Mouse (Mus musculus): ENCODE data around the gene Olfr688. TPM values are rescaled to one million over a fixed set of nuclear protein-coding genes. Genes with fewer than 3 reads are reported as not detected.

Gene Olfr688
- not detected for polyA plus RNA-seq (2014; fragmentation: Illumina TruSeq; extraction: RNeasy Lipid Tissue Mini Kit (QIAGEN cat#74804))

GRCm38 (mm10) chr7:105287795-105288194, at the start of gene Olfr688:
Olfr688 (plus strand) TSS chr7:105288095.

GRCm38 (mm10) chr7:105310865-105311264, 23.0 kb downstream of the Olfr688 start, which contains the start of gene Olfr689:
Olfr689 (plus strand) TSS chr7:105311165.

GRCm38 (mm10) chr7:105334004-105334403, 46.1 kb downstream of the Olfr688 start, which contains the start of gene Olfr690:
Olfr690 (minus strand) TSS chr7:105334104.

Other genes with a start within 250 kb of the Olfr688 start
- not detected for gene Olfr677, start 236.7 kb upstream of the Olfr688 start, polyA plus RNA-seq (2014; fragmentation: Illumina TruSeq; extraction: RNeasy Lipid Tissue Mini Kit (QIAGEN cat#74804))
- gene Olfr678, start 223.6 kb upstream of the Olfr688 start, polyA plus RNA-seq (2014; fragmentation: Illumina TruSeq; extraction: RNeasy Lipid Tissue Mini Kit (QIAGEN cat#74804)), result not detected
- gene Olfr679, start 206.9 kb upstream of the Olfr688 start, polyA plus RNA-seq (2014; fragmentation: Illumina TruSeq; extraction: RNeasy Lipid Tissue Mini Kit (QIAGEN cat#74804)), result not detected
- gene Olfr680-ps1, start 195.3 kb upstream of the Olfr688 start, polyA plus RNA-seq (2014; fragmentation: Illumina TruSeq; extraction: RNeasy Lipid Tissue Mini Kit (QIAGEN cat#74804)), result not detected
- not detected for gene Olfr681, start 171.3 kb upstream of the Olfr688 start, polyA plus RNA-seq (2014; fragmentation: Illumina TruSeq; extraction: RNeasy Lipid Tissue Mini Kit (QIAGEN cat#74804))
- gene Olfr683, start 141.1 kb upstream of the Olfr688 start, polyA plus RNA-seq (2014; fragmentation: Illumina TruSeq; extraction: RNeasy Lipid Tissue Mini Kit (QIAGEN cat#74804)), result not detected
- not detected for gene Olfr684, start 124.4 kb upstream of the Olfr688 start, polyA plus RNA-seq (2014; fragmentation: Illumina TruSeq; extraction: RNeasy Lipid Tissue Mini Kit (QIAGEN cat#74804))
- gene Olfr685, start 102.1 kb upstream of the Olfr688 start, polyA plus RNA-seq (2014; fragmentation: Illumina TruSeq; extraction: RNeasy Lipid Tissue Mini Kit (QIAGEN cat#74804)), result not detected
- gene Olfr686, start 80.6 kb upstream of the Olfr688 start, polyA plus RNA-seq (2014; fragmentation: Illumina TruSeq; extraction: RNeasy Lipid Tissue Mini Kit (QIAGEN cat#74804)), result not detected
- gene Olfr689, start 23.1 kb downstream of the Olfr688 start, polyA plus RNA-seq (2014; fragmentation: Illumina TruSeq; extraction: RNeasy Lipid Tissue Mini Kit (QIAGEN cat#74804)), result not detected
- not detected for gene Olfr690, start 46.0 kb downstream of the Olfr688 start, polyA plus RNA-seq (2014; fragmentation: Illumina TruSeq; extraction: RNeasy Lipid Tissue Mini Kit (QIAGEN cat#74804))
- not detected for gene Olfr691, start 54.2 kb downstream of the Olfr688 start, polyA plus RNA-seq (2014; fragmentation: Illumina TruSeq; extraction: RNeasy Lipid Tissue Mini Kit (QIAGEN cat#74804))
- gene Olfr692, start 80.1 kb downstream of the Olfr688 start, polyA plus RNA-seq (2014; fragmentation: Illumina TruSeq; extraction: RNeasy Lipid Tissue Mini Kit (QIAGEN cat#74804)), result not detected
- not detected for gene Gm5901, start 86.9 kb downstream of the Olfr688 start, polyA plus RNA-seq (2014; fragmentation: Illumina TruSeq; extraction: RNeasy Lipid Tissue Mini Kit (QIAGEN cat#74804))
- 20.0 TPM for gene Fam160a2, start 112.0 kb downstream of the Olfr688 start, polyA plus RNA-seq (2014; fragmentation: Illumina TruSeq; extraction: RNeasy Lipid Tissue Mini Kit (QIAGEN cat#74804))
- not detected for gene Cnga4, start 116.5 kb downstream of the Olfr688 start, polyA plus RNA-seq (2014; fragmentation: Illumina TruSeq; extraction: RNeasy Lipid Tissue Mini Kit (QIAGEN cat#74804))
- 0.29 TPM for gene Cckbr, start 137.6 kb downstream of the Olfr688 start, polyA plus RNA-seq (2014; fragmentation: Illumina TruSeq; extraction: RNeasy Lipid Tissue Mini Kit (QIAGEN cat#74804))
- 10.7 TPM for gene Cavin3, start 194.2 kb downstream of the Olfr688 start, polyA plus RNA-seq (2014; fragmentation: Illumina TruSeq; extraction: RNeasy Lipid Tissue Mini Kit (QIAGEN cat#74804))